Mouse (Mus musculus): ENCODE results near the gene Dnajc6. TPM values are rescaled to one million over a fixed set of nuclear protein-coding genes. Genes with fewer than 3 reads are reported as not detected.

Dnajc6 gene
- total RNA-seq (2023) = 2.2 TPM

GRCm38 (mm10) chr4:101496534-101497237, at the start of gene Dnajc6:
Gene Dnajc6, plus strand, starts transcription at chr4:101496648.

GRCm38 (mm10) chr4:101647196-101647905, 150.9 kb downstream of the Dnajc6 start, which contains the start of gene Leprot:
Gene Leprot, plus strand, starts transcription at chr4:101647718.

Other genes with a start within 250 kb of the Dnajc6 start
- gene Jak1, start 231.4 kb upstream of the Dnajc6 start, total RNA-seq (2023) = 571 TPM
- gene Ak4, start 77.4 kb upstream of the Dnajc6 start, total RNA-seq (2023) = 0.12 TPM
- 21.8 TPM for gene Leprot, start 151.1 kb downstream of the Dnajc6 start, total RNA-seq (2023)
- gene Lepr, start 220.8 kb downstream of the Dnajc6 start, total RNA-seq (2023) = not detected

Data from CD8-positive naive resting alpha-beta T cell, adult 57 days (primary cell).